Mouse (Mus musculus) kidney, adult 18-20 months (tissue): Measurements from ENCODE around the gene Gtpbp4.
"Not testable (repeated sequence)": the region's sequence is repeated elsewhere in the genome, so short reads cannot be mapped to it uniquely, and the experiment has no call there.

Experiments
- DNase-seq: peaks from one replicate; pipeline ENCODE4 v3.0.0; 2021

Gtpbp4 gene

GRCm38 (mm10) chr13:8995990-8996786 lies at the start of gene Gtpbp4:
Gtpbp4 (minus strand) TSS chr13:8996083.
- peak; percentile 96 for DNase-seq

GRCm38 (mm10) chr13:9044731-9045130 lies 48.8 kb upstream of the Gtpbp4 start:
- DNase-seq: no peak

GRCm38 (mm10) chr13:9043289-9044049 lies 47.6 kb upstream of the Gtpbp4 start:
- no peak for DNase-seq

GRCm38 (mm10) chr13:9040626-9041025 lies 44.7 kb upstream of the Gtpbp4 start:
- DNase-seq: no peak

- DNase-seq: no peak
Measured at GRCm38 (mm10) chr13:9031996-9032661, 36.2 kb upstream of the Gtpbp4 start.

- DNase-seq: no peak
Measured at GRCm38 (mm10) chr13:9030364-9030763, 34.5 kb upstream of the Gtpbp4 start.

- DNase-seq: no peak
Measured at GRCm38 (mm10) chr13:9027251-9027650, 31.4 kb upstream of the Gtpbp4 start.

GRCm38 (mm10) chr13:9022623-9023022 lies 26.7 kb upstream of the Gtpbp4 start:
- DNase-seq: no peak

GRCm38 (mm10) chr13:9021556-9021955 lies 25.7 kb upstream of the Gtpbp4 start:
- no peak for DNase-seq

- DNase-seq: no peak
Measured at GRCm38 (mm10) chr13:9019713-9020112, 23.8 kb upstream of the Gtpbp4 start.

- DNase-seq: no peak
Measured at GRCm38 (mm10) chr13:9018974-9019587, 23.2 kb upstream of the Gtpbp4 start.

- peak; percentile 69 for DNase-seq
Measured at GRCm38 (mm10) chr13:9017190-9017589, 21.3 kb upstream of the Gtpbp4 start.

- peak; percentile 44 for DNase-seq
Measured at GRCm38 (mm10) chr13:9014431-9014830, 18.5 kb upstream of the Gtpbp4 start.

- no peak for DNase-seq
Measured at GRCm38 (mm10) chr13:9013483-9013882, 17.6 kb upstream of the Gtpbp4 start.

GRCm38 (mm10) chr13:9011596-9012350 lies 15.9 kb upstream of the Gtpbp4 start:
- DNase-seq: peak; percentile 40

- no peak for DNase-seq
Measured at GRCm38 (mm10) chr13:9003306-9003705, 7.4 kb upstream of the Gtpbp4 start.

GRCm38 (mm10) chr13:8999464-8999863 lies 3.6 kb upstream of the Gtpbp4 start:
- DNase-seq: no peak

- DNase-seq: not testable (repeated sequence)
Measured at GRCm38 (mm10) chr13:8997221-8997620, 1.3 kb upstream of the Gtpbp4 start.

GRCm38 (mm10) chr13:8995159-8995989 lies 509 bp downstream of the Gtpbp4 start:
- DNase-seq: no peak

GRCm38 (mm10) chr13:8992231-8992630 lies 3.7 kb downstream of the Gtpbp4 start:
- no peak for DNase-seq

GRCm38 (mm10) chr13:8972972-8973371 lies 22.9 kb downstream of the Gtpbp4 start:
- DNase-seq: no peak
